Mouse (Mus musculus): ENCODE results near the gene Zfp618. TPM values are rescaled to one million over a fixed set of nuclear protein-coding genes. Genes with fewer than 3 reads are reported as not detected.

Zfp618 gene
- polyA plus RNA-seq, 1 experiment = not detected

GRCm38 (mm10) chr4:63037555-63037954 is 72.2 kb downstream of the Zfp618 start:
- TF ChIP-seq GATA1 (IDR thresholded peaks at IDR 0.05; ENCODE audit: low read length) = no peak

DNA sequence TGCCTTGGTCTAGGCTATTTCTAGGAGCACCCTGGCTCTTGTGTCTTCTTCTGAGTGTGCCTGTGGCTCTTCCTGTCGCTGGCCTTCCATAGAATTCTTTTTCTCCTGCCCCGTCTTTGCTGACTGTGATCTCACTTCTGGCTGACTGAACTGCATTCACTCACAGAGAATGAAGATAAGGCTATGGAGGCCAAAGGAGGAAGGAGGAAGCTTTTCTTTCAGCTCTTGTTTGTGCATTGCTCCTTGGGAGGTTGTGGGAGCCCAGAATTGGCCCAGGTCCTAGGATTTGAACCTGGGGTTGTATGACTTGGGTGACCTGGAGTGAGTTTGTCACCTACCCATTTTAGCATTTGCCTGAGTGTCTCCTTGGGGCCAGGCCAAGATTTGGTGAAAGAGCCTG is 72.9 kb downstream of the Zfp618 start:
- TF ChIP-seq GATA1 (IDR thresholded peaks at IDR 0.05; ENCODE audit: low read length) = no peak

DNA sequence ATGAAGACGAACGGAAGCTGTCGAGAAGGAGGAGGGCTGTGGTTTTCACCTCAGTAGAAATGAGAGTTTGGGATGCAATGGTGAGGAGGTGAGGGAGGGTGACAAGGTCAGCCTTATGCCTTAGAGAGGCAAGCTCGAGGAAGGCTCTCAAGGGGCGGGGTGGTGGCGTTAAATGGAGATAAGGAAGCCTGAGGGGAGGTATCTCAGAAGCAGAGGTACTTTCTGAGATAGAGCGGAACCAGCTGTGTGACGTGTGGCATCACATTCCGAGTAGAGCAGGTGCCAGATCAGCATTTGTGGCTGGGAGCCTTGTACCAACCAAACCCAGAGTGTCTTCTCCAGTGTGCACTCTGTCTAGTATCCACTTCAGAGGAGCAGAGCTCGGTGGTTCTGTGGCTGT is 73.6 kb downstream of the Zfp618 start:
- TF ChIP-seq GATA1 (IDR thresholded peaks at IDR 0.05; ENCODE audit: low read length) = no peak

- TF ChIP-seq GATA1 (IDR thresholded peaks at IDR 0.05; ENCODE audit: low read length) = no peak
Observed at GRCm38 (mm10) chr4:63048606-63049005, 83.2 kb downstream of the Zfp618 start.

- no peak for TF ChIP-seq GATA1 (IDR thresholded peaks at IDR 0.05; ENCODE audit: low read length)
Observed at GRCm38 (mm10) chr4:63049596-63050318, 84.4 kb downstream of the Zfp618 start.

DNA sequence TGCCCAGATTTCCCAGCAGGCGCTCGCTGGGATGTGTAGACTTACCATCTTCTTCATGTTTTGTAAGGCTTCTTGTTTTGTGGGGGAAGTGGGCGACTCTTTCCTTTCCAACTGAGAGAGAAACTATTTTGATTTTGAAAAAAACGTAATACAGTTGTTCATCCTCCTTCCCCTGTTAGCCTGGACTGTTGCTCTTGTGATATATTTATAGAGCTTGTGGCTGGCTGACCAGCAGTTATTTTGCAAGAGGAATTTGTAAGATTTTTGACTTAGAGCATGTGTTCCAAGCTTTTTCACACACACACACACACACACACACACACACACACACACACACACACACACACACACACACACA is 84.9 kb downstream of the Zfp618 start:
- no peak for TF ChIP-seq GATA1 (IDR thresholded peaks at IDR 0.05; ENCODE audit: low read length)

DNA sequence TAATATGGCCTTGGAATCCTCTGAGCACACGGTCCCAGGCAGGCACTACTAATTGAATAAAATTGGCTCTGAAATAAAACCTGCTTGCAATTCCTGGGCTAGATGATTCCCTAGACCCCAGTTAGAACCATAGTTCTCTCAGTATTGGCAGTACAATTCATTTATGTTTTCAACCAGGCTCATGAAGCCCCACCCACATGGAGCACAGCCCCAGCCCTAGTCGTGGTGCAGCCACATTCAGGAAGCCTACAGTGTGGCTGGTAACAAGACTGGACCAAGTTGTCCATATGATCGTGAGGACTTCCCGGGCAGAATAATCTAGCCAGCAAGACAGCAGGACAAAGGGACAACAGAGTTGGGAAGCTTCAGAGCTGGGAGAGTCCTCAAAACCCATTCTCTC is 85.6 kb downstream of the Zfp618 start:
- TF ChIP-seq GATA1 (IDR thresholded peaks at IDR 0.05; ENCODE audit: low read length) = no peak

DNA sequence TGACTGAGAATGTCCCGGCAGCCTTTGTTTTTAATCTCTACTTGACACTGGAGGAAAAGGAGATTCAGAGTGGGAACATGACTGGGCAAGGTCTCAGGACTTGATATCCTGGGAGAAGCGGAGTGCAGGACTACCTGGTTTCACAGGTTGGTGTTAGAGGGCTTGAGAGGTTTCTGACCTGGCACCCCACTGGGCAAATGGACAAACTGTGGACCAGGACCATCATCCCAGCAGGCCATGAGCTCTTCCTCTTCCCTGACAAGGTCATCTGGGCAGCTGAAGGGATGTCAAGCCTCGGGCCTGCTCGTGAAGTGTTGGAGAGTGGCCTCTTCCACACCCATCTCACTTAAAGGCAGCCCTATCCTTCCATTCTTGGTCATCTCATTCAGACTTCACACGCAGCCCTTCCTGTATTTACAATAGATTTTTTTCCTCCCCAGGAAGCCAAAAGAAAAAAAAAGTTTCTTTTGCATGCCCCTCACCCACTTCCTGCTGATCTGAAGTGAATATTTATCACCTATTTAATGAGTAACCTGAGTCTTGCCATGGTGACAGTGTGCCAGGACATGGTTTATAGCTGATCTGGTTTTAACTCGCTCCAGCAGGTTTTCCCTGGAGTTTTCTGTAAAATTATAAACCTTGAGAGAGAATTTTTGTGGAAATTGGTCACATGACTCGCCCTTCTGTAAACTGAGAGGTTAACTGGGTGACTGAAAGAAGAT is 86.7 kb downstream of the Zfp618 start:
- TF ChIP-seq GATA1 (IDR thresholded peaks at IDR 0.05; ENCODE audit: low read length) = no peak

GRCm38 (mm10) chr4:63052662-63053033 is 87.3 kb downstream of the Zfp618 start:
- no peak for TF ChIP-seq GATA1 (IDR thresholded peaks at IDR 0.05; ENCODE audit: low read length)

DNA sequence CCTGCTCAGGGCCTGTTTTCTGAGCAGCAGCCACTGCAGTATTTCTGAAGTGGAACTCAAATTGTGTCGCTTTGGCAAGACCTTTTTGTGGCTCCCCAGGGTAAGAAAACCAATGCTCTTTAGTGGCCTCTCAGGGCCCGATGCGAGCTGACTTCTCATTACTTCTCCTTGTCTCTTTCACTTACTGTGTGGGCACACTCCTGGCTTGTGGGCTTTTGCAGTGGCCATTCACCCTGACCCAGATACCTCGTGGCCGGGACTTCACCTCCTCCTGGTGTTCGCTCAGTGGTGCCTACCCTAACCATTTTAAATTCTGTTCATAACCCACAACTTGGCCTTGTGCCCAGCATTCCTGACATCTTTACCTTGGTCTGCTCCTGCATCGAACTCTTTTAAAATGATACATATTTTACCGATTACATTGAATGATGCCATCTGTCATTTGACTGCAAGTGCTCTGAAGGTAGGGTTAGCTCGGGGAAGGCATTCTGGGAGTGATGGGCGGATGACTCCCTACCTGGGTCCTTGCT is 89.9 kb downstream of the Zfp618 start:
- no peak for TF ChIP-seq GATA1 (IDR thresholded peaks at IDR 0.05; ENCODE audit: low read length)

DNA sequence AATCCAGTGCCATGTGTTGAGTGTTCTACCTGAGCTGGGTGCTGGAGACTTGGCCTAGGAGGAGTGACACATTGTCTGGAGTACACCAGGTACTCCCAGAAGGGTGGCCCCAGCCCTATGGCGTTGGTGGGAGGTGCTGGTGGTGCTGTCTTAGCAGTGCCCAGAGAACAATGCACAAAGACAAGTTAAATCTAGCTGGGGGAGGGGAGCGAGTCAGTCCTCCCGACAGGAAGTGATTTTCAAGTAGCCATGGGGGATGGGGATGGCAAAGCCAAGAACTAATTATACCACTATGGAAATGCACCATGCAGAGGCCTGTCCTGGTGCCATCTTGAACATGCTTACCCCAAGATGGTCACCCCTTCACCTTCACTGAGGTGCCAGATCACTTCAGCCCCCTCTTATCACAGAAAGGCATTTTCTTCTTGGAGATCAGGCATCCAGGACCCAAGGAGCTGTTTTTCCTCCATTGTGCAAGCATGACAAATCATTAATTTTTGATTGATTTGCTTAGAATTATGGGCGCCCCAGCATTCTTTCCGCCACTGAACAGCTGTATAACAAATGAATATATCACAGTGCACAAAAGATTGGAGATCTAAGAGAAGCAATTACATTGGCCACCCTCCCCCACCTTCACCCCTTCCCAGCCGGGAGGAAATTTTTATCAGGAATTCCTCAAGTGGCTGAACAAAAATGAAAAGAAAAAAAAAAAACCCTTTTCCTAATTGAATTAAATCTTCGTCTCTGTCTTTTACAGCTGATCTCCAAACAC is 91.5 kb downstream of the Zfp618 start:
- TF ChIP-seq GATA1 (IDR thresholded peaks at IDR 0.05; ENCODE audit: low read length) = no peak

DNA sequence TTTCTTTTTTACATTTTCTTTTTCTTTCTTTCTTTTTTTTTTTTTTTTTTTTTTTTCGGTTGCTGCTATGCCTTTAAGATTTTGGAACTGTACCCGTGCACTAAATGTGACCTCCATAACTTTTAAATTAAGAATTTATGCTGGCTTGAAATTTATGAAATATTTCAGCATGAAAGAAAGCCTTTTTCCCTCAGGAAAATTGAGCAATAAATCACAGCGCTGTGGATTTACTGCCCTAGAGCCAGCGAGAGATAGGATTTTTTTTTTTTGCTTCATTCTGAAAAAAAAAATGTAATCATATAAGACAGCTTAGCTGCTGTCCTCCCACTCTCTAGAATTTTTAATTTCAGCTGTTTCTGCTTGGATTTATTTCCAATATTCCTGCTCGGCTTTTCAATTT is 92.2 kb downstream of the Zfp618 start:
- no peak for TF ChIP-seq GATA1 (IDR thresholded peaks at IDR 0.05; ENCODE audit: low read length)

GRCm38 (mm10) chr4:63058686-63059085 is 93.3 kb downstream of the Zfp618 start:
- no peak for TF ChIP-seq GATA1 (IDR thresholded peaks at IDR 0.05; ENCODE audit: low read length)

DNA sequence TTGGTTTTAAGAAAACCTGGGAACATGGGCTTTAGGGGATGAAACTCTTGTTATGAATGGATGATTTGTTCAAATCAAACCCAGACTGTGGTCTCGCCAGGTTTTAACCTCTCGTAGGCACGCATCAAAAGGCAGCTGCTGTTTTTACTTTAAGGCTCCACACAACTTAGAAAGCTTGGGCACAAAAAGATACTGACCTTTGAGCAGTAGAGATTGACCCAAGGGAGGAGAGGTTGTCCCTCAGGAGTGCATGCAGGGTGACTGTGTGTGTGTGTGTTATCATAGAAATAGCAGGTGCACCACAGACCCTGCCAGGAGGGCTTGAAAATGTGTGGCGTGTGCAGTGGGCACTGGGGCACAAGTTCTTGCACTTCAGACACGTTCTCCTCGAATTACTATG is 95.0 kb downstream of the Zfp618 start:
- TF ChIP-seq GATA1 (IDR thresholded peaks at IDR 0.05; ENCODE audit: low read length) = no peak

GRCm38 (mm10) chr4:63061411-63061810 is 96.0 kb downstream of the Zfp618 start:
- TF ChIP-seq GATA1 (IDR thresholded peaks at IDR 0.05; ENCODE audit: low read length) = no peak

DNA sequence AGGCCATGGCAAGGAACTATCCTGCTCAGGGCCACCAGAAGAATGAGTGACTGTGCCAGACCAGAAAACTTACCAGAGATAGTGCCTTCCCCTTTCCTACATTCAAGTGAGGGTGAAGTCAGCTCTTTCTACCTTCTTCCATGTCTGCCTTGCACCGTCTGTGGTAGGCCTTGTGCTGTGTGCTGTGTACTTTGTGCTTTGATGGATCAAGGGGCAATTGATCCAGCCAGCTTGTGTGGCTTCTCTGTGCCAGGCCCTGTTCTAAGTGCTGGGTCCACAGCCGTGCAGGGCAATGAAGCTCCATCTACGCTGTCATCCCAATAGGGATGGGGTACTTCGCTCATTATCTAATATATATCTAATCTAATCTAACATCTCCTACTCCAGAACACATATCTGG is 98.0 kb downstream of the Zfp618 start:
- TF ChIP-seq GATA1 (IDR thresholded peaks at IDR 0.05; ENCODE audit: low read length) = no peak
